Mouse (Mus musculus) 3134 (cell line): Measurements from ENCODE around the gene Uqcc1.

Experiments used
- DNase-seq: peaks from one replicate; pipeline ENCODE4 v3.0.0-alpha.2; 2011; ENCODE audit warnings: low spot score; ENCODE audit not compliant: insufficient read length; ENCODE audit errors: extremely low read depth

Uqcc1 gene

DNA sequence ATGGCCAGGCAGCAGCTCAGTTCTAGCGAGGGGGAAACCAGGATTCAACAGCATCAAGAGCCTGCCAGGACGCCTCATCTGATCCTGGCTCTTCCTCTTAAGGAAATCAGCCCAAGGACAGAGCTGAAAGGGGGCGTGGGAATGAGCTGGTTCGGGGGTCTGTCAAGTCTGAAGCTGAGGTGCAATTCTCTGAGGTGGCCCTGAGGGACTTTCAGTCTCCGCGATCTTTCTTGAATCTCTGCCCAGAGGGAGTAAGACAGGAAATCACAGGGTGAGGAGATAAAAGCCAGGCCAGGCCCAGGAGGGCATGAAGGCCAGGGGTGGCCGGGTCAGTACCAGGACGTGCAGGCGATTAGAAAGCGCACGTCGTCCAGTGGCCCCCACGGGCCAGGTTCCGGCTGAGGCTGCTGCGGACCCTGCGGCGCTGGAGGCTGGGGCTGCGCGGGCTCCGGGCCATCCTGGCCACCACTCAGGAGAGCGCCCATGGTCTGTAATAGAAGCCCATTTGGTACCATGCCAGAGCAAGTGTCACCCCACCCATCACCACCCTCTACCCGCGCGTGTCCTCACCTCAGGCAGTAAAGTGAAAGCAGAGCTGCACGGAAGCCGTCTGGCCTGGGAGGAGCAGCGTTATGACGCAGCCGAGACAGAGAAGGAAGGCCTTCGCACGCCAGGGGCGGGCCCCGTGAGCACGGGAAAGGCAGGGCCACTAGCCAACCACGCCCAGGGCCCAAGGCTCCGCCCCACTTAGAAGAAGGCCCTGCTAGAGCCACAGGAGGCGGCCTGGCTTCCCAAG is 111.3 kb downstream of the Uqcc1 start:
- peak; percentile 99 for DNase-seq

DNA sequence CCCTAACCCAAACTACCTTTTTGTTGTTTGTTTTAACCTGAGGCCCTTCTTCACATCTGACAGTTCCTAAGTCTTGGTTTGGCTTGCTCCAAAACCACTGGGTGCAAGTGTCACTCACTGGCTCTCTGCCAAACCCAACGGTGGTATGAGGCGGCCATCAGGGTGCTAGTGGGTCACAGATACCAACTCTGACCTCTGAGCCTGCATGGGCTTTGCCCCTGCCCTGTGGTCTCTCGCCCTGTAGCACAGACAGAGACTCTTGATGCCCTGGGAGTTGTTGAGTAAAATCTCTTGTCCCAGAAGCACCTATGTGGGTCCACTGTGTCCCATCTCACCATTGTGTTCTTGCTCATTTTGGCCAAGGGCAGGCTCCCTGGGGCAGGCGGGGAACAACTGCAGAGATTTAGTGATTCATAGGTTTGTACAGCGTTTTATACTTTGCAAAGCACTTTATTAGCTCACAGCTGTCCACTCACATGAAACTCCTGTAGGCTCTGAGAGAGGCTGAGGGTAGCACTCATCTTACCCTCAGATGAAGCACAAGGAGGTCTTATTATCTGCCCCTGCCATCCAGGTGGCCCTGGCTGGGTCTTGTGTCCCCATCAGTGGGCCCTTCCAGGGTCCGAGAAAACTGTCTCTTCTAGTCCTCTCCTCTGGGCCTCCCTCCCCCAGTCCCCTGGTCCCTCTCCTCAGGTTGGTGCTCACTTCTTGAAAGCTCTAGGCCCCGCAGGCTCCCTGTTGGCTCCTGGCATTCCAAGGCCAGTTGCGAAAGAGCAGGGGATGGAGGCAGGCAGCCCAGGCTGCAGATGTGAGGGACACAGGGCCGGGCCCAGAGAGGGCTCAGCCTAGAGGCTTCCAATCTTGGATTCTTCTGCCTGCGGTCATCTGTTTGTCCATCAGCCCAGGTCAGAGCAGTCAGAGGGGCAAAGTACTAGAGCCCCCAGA is 112.5 kb downstream of the Uqcc1 start:
- DNase-seq, result peak; percentile 80

DNA sequence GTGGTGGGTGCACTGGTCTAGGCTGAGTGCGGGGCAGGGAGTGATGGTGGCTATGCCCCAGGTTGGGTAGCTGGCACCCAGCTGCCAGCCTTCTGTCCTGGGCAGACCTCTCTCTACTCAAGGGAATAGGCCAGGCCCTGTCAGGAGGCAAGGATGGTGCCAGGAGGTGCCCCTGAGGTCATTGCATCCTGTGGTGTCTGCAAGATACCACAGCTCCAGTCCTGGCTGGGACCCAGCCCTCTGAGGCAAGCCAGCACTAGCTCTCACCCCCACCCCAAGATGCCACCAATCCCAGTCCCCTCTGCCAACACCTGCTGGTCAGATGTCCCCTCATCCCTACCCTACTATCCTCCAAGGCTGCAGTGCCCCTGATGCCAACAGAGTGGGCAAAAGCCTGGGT is 113.9 kb downstream of the Uqcc1 start:
- DNase-seq, result no peak

DNA sequence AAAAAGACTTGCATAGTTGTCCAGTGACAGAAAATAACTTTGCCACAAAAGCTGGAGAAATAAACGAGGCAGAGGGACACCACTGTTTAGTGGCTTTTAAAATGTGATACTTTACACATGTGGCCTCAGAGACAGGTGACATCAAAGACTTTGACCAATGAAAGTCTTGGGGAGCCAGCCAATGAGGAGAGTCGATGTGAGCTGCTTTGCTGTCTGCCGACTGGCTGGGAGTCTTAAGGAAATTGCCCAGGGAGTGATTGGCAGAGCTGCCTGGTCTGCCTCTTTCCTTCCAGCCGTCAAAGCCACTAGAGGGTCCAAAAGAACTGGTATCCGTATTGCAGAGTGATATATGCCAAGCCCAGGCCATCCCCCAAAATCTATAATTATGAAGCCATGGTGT is 115.3 kb downstream of the Uqcc1 start:
- DNase-seq, result no peak

DNA sequence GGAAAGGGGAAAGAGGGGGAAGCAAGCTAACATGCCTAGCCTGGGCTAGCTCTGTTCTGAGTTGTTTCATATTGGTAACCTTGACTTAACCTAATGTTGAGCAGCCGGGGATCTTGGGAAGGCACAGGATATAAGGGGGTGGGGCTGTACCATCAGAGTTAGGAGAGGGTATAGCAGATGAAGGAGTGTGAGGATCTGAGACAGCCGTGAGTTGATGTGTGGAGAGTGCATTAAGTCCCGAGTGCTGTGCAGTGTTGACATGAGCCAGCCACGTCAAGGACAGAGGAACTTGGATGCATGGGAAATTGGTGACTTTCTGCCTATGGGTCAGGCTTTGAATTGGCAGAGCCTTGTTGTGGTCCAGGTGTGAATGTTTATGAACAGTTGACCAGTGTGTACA is 117.5 kb downstream of the Uqcc1 start:
- DNase-seq, result no peak

DNA sequence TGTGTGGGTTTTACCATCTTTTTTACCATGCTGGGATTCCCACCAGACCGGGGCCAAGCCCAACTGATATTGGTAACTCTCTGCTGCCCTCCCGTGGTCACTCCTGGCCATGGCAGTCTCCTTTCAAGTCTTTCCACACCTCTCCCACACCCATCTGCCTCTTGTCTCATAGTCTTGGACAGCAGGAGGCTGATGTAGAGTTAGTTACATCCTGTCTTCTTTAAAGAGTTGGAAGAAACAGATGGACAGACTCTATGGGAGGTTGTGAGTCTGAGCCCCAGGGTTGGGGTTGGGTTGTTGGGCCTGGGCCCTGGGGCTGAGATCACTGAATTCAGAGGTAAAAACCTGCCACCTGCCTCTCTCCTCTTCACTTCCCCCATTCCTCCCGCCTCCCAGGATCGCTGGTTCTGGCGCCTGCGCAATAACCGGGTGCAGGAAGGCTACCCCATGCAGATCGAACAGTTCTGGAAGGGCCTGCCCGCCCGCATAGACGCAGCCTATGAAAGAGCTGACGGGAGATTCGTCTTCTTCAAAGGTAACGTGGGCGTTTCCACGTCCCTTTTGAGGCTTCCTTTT is 118.2 kb downstream of the Uqcc1 start:
- DNase-seq, result peak; percentile 53

DNA sequence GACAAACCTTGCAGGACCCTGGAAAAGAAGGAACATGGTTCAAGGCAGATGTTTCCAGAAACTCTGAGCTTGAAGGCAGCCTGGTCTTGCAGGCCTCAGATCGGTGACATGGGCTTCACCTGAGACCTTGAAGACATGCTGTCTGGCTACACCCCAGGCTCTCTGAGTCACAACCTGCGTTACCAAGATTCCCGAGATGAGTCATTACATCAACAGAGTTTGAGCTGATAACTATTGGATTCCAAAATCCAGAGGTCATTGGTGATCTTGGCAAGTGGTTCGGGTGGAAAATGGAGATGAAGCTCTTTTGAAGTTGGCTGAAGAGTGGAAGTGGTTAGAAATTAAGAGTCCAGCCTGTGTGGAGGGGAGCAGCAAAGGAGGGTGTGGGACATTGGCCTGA is 120.5 kb downstream of the Uqcc1 start:
- DNase-seq, result no peak

DNA sequence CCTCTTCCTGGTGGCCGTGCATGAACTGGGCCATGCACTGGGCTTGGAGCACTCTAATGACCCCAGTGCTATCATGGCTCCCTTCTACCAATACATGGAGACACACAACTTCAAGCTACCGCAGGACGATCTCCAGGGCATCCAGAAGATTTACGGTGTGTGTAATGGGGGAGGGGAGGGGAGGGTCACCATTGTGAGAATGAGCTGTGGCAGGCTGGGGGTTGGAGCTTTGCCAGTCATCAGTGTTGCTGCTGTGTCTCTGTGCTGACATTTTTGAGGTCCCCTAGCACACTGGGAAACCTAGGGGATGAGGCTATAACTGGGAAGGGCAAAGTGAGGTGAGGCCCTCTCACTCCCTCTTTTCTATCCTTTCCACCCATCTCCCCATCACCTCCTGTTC is 122.7 kb downstream of the Uqcc1 start:
- DNase-seq, result no peak

DNA sequence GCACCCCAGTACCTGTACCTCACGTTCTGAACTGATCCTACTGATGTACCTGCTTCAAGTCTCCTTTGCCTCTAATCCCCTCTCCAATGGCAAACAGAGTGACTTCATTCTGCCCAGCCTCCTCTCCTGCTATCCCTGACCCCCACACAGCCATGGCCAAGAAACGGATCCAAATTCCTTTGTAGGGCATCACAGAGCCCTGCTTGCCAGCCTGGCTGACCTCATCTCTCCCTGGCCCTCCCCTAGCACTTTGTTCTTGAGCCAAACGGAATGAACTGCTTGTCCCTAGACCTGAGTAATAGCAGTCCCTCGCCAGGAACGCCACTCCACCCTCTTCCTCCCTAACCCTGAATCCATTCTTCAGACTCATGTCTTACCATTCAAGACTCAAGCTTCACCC is 123.6 kb downstream of the Uqcc1 start:
- peak; percentile 77 for DNase-seq

DNA sequence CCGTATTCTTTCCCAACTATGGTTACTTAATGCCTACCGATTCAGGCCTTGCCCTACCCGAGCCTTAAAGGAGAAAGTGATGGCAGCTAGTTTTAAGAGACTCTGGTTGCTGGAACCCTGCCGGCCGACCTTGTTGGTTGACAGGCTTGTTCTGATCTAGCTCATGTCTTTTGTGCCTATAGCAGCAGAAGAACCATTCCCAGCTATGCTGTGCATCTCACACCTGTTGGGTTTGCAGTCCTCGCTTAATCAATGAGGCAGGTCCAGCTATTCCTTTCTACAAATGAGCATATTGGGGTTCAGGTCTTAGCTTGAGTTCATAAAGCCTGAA is 124.2 kb downstream of the Uqcc1 start:
- no peak for DNase-seq

DNA sequence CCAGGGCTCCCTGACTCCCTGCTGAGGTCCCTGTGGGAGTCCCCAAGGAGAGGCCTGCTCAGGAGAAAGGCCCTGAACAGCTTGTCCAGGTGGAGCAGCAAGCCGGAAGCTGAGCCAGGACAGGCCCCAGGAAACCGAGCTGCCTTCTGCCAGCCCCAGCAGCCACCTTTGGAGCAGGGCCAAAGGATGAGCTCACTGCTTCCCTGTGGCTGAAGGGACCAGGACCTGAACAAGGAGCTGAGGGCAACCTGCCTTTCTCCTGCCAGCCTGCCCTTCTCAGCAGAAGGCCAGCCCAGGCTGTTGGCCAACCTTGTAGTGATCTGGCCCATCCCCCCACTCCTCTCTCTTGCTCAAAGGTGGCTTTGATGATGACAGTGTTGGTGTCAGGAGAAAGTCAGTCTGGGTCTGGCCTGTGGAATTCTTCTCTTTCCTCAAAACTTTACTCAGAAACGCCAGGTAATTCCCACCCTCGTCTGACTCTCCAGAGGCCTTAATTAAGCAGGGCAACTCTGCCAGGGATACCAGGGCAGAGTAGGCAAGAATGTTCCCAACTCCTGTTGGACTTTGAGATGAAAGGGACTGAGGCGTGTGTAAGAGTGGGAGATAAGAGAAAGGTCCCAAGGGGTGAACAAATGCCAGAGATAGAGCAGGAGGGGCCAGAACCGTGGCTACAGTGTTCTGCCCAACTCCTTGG is 124.7 kb downstream of the Uqcc1 start:
- peak; percentile 80 for DNase-seq

DNA sequence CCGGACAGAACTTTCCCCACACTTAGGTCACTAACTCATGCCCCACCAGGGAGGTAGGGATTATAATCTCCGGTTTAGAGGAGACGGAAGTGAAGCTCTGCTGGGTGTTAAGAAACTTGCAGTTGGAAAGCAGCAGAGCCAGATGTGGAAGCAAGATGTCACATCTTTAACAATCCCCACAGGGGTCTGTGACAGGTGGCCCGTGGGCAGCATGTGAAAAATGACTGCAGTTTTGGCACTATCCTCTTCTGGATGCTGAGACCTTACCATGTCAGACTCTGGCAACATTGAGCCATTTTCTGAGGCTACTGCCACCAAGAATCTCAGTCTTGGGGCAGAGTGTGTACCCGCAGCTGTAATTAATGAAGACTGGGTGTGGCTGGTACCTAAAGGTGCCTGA is 126.1 kb downstream of the Uqcc1 start:
- no peak for DNase-seq

DNA sequence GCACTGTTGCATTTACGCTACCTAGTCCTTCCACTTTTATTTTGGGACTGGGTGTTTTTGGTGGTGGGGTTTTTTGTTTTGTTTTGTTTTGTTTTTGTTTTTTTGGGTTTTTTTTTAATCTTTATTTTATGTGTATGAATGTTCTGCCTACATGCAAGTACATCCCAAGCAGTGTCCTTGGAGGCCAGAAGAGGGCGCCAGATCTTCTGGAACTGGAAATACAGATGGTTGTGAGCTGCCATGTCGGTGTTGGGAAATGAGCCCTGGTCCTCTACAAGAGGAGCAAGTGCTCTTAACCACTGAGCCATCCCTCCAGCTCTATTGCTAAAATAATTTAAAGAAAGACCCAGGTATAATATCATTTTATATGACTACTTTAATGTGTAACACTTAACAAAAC is 127.3 kb downstream of the Uqcc1 start:
- DNase-seq, result no peak

DNA sequence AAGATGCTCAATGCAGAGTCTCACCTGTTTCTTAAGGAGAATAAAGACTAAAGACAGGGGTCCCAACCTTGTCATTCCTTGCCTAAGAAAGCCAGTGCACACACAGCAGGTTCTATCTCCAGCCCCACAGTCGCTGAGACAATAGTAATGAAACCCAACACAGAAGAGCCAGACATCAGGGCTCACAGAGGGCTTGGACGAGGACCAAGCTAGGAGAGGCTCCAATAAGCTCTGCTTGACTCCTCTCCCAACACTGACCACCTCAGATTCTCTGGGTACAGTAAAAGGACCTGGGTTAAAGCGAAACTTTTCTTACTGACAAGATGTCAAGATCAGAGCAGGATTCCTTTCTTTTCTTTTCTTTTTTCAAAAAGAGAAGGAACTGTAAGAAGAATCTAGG is 131.5 kb downstream of the Uqcc1 start:
- no peak for DNase-seq
